Mouse (Mus musculus) heart, adult 11 months (tissue): ENCODE measurements around the gene Trp53.

Experiments
- DNase-seq: peaks from one replicate; pipeline ENCODE4 v3.0.0; 2022

Trp53 gene

GRCm38 (mm10) chr11:69563373-69563772 is 16.8 kb upstream of the Trp53 start:
- no peak for DNase-seq

GRCm38 (mm10) chr11:69564391-69564790 is 15.8 kb upstream of the Trp53 start:
- DNase-seq, result no peak

- DNase-seq, result no peak
Observed at GRCm38 (mm10) chr11:69565131-69565530, 15.0 kb upstream of the Trp53 start.

- peak; percentile 85 for DNase-seq
Observed at GRCm38 (mm10) chr11:69575220-69575619, 4.9 kb upstream of the Trp53 start.

GRCm38 (mm10) chr11:69576307-69576706 is 3.9 kb upstream of the Trp53 start:
- no peak for DNase-seq

- DNase-seq, result peak; percentile 91
Observed at GRCm38 (mm10) chr11:69578301-69578700, 1.9 kb upstream of the Trp53 start.

GRCm38 (mm10) chr11:69579128-69580017 is 786 bp upstream of the Trp53 start:
- peak; percentile 100 for DNase-seq

GRCm38 (mm10) chr11:69580572-69581146 is 500 bp downstream of the Trp53 start:
- DNase-seq, result no peak

- DNase-seq, result peak; percentile 99
Observed at GRCm38 (mm10) chr11:69581147-69581688, 1.1 kb downstream of the Trp53 start.

GRCm38 (mm10) chr11:69581814-69582213 is 1.7 kb downstream of the Trp53 start:
- no peak for DNase-seq

GRCm38 (mm10) chr11:69582230-69582805 is 2.2 kb downstream of the Trp53 start:
- peak; percentile 81 for DNase-seq

GRCm38 (mm10) chr11:69584008-69584407 is 3.8 kb downstream of the Trp53 start:
- DNase-seq, result peak; percentile 79

- DNase-seq, result peak; percentile 79
Observed at GRCm38 (mm10) chr11:69584937-69585336, 4.8 kb downstream of the Trp53 start.

GRCm38 (mm10) chr11:69585718-69586325 is 5.7 kb downstream of the Trp53 start:
- DNase-seq, result peak; percentile 89

- DNase-seq, result peak; percentile 87
Observed at GRCm38 (mm10) chr11:69589207-69589834, 9.2 kb downstream of the Trp53 start.

- DNase-seq, result no peak
Observed at GRCm38 (mm10) chr11:69590622-69591021, 10.5 kb downstream of the Trp53 start.

- DNase-seq, result no peak
Observed at GRCm38 (mm10) chr11:69591424-69591823, 11.3 kb downstream of the Trp53 start.

- no peak for DNase-seq
Observed at GRCm38 (mm10) chr11:69591899-69592637, 11.9 kb downstream of the Trp53 start.

- no peak for DNase-seq
Observed at GRCm38 (mm10) chr11:69592799-69593198, 12.6 kb downstream of the Trp53 start.

GRCm38 (mm10) chr11:69594853-69595252 is 14.7 kb downstream of the Trp53 start:
- DNase-seq, result no peak

- no peak for DNase-seq
Observed at GRCm38 (mm10) chr11:69599436-69599835, 19.3 kb downstream of the Trp53 start.

- DNase-seq, result peak; percentile 96
Observed at GRCm38 (mm10) chr11:69600098-69600497, 19.9 kb downstream of the Trp53 start.
